Mouse (Mus musculus) stomach, postnatal 0 days (tissue): ENCODE data around the gene Pde6d. TPM values are rescaled to one million over a fixed set of nuclear protein-coding genes. Genes with fewer than 3 reads are reported as not detected.
"Not testable (repeated sequence)": the region's sequence is repeated elsewhere in the genome, so short reads cannot be mapped to it uniquely, and the experiment has no call there.

Experiments
- ATAC-seq: fragments of 200-750 bp; cut with Nextera tagmentation; 2 replicates; pipeline ENCODE4 v1.8.0; 2017; ENCODE audit not compliant: low FRiP score, low TSS enrichment
- DNase-seq: peaks from one replicate; pipeline ENCODE4 v3.0.0-alpha.2; 2016; ENCODE audit warnings: low spot score
- H3K27ac ChIP-seq: fragments of 300-500 bp; sonication (generic); replicated peaks from 2 replicates; pipeline ENCODE4 v1.5.1; 2014; ENCODE audit warnings: mild to moderate bottlenecking, control low read depth
- H3K27me3 ChIP-seq: fragments of 300-500 bp; sonication (generic); 2 replicates; pipeline ENCODE4 v1.6.1; 2014; ENCODE audit warnings: low read length; ENCODE audit not compliant: control insufficient read depth, insufficient read depth
- H3K36me3 ChIP-seq: fragments of 300-500 bp; sonication (generic); 2 replicates; pipeline ENCODE4 v1.6.1; 2014; ENCODE audit warnings: low read length, mixed read lengths; ENCODE audit not compliant: control insufficient read depth, insufficient read depth
- H3K4me1 ChIP-seq: fragments of 300-500 bp; sonication (generic); replicated peaks from 2 replicates; pipeline ENCODE4 v1.6.1; 2014; ENCODE audit warnings: antibody characterized with exemption; ENCODE audit not compliant: control insufficient read depth, insufficient read depth
- H3K4me2 ChIP-seq: fragments of 300-500 bp; sonication (generic); replicated peaks from 2 replicates; pipeline ENCODE4 v1.6.1; 2014; ENCODE audit warnings: low read depth, mild to moderate bottlenecking, control low read depth, moderate library complexity
- H3K4me3 ChIP-seq: fragments of 300-500 bp; sonication (generic); 2 replicates; pipeline ENCODE4 v1.5.1; 2014; ENCODE audit warnings: low read depth, low read length, control low read depth
- H3K9ac ChIP-seq: fragments of 300-500 bp; sonication (generic); 2 replicates; pipeline ENCODE4 v1.6.1; 2014; ENCODE audit warnings: mild to moderate bottlenecking, low read length, control low read depth, mixed read lengths
- H3K9me3 ChIP-seq: fragments of 300-500 bp; sonication (generic); 2 replicates; pipeline ENCODE4 v1.6.1; 2016; ENCODE audit warnings: low read length; ENCODE audit not compliant: control insufficient read depth
- CTCF ChIP-seq: IDR thresholded peaks from 2 replicates; pipeline ENCODE4 v1.5.1; 2016; ENCODE audit warnings: antibody characterized with exemption, low read depth, mild to moderate bottlenecking, moderate library complexity
- EP300 ChIP-seq: optimal IDR thresholded peaks from 2 replicates; pipeline ENCODE3; 2016; ENCODE audit warnings: antibody characterized with exemption
- WGBS: fragments of 180-500 bp; shearing (Covaris S2); extraction: QIAGEN DNeasy Blood & Tissue Kit; methylation state at CpG from one replicate; pipeline ENCODE4 v1.1.7; 2014; 5-methylcytosine and 5-hydroxymethylcytosine counted together
- polyA plus RNA-seq: library from polyadenylated mRNA; unstranded; fragments of >200 nt; fragmentation: Nextera tagmentation; extraction: Ambion mirVana; gene quantifications from 2 replicates; pipeline ENCODE4 v1.2.1, GENCODE M21; 2015

The Pde6d gene
- polyA plus RNA-seq, 1 experiment from 2014 or later = 33.6 TPM

- Histone ChIP-seq H3K4me1 (peaks cover 4% of the 10 kb centered on the region), H3K9me3 (no peaks in the 10 kb centered on the region), H3K27ac (peak overlapping the region; percentile 100), H3K9ac (peak overlapping the region; percentile 67; the same call in 1 of the 2 replicates), H3K4me2 (peak overlapping the region; percentile 88; the same call in 1 of the 2 replicates), H3K27me3 (no peaks in the 10 kb centered on the region), H3K4me3 (no peak overlapping the region), H3K36me3 (no peaks in the 10 kb centered on the region)
- TF ChIP-seq CTCF (no peak), EP300 (no peak)
- WGBS = 82% methylated on average over 8 of the region's 8 CpGs
- no peak for ATAC-seq
- DNase-seq = no peak
These were observed 58.4 kb downstream of the Pde6d start for GRCm38 (mm10) chr1:86523776-86524618.

DNA sequence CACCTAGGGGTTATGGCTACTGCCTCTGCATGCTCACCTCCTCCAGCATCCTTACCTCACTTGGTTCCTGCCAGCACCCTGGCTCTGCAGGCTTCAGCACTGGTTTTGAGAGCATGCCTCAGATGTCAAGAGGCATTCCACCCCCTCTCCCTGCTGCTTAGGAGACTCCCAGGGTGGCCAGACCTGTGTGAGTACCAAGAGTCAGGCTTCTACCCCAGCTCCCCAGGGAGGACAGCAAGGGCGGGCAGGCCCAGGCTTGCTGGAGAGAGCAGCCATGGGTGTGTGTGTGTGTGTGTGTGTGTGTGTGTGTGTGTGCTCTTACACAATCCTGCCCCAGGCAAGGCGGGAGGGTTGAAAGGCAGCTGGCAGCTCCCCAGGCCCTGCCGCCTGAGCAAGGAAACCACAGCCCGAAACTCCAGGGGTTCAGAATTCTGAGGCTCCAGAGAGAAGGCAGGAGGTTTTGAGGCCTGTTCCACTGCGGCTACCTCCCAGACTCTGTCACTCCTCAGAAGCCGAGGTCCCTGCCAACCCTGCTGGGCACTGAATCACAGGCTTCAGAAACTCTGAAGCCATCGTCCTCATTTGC is 60.0 kb downstream of the Pde6d start:
- DNase-seq = peak; percentile 65
- H3K9ac ChIP-seq = peak overlapping the region; percentile 51

DNA sequence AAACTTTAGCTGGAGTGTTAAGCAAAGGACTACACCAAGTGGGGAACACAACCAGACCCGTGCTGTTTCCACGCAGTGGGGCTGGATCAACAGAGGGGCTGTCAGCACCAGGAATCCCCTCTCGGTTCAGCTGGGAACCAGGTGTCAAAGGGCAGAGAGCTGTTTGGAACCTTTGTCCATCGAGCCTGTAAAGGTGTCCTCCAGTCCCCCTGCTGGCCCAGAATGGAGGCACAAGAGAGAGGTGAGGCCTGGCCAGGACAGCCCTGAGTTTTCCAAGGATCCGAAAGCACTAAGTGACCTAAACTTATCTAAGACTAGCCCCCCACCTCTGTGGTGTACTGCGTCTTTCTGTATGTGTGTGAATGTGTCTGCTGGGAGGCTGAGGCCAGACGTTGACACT is 62.1 kb downstream of the Pde6d start:
- no peaks in the 10 kb centered on the region for H3K36me3 ChIP-seq
- peaks cover 4% of the 10 kb centered on the region for H3K4me1 ChIP-seq
- H3K27ac ChIP-seq = no peak overlapping the region
- DNase-seq (peak; percentile 64), ATAC-seq (no peak)
- no peak overlapping the region for H3K4me2 ChIP-seq
- H3K9me3 ChIP-seq = no peaks in the 10 kb centered on the region
- TF ChIP-seq CTCF = peak; percentile 71
- no peak for TF ChIP-seq EP300
- H3K9ac ChIP-seq = no peak overlapping the region
- H3K27me3 ChIP-seq = no peaks in the 10 kb centered on the region
- 47% methylated on average over 7 of the region's 7 CpGs for WGBS
- no peak overlapping the region for H3K4me3 ChIP-seq

More for the DNA sequence above, 60.0 kb downstream of the Pde6d start:
- TF ChIP-seq EP300 (peak; percentile 33), CTCF (no peak; the same call in 1 of the 2 replicates)
- Histone ChIP-seq H3K27ac (peak overlapping the region; percentile 59), H3K27me3 (no peaks in the 10 kb centered on the region), H3K36me3 (no peaks in the 10 kb centered on the region), H3K4me1 (peaks cover 4% of the 10 kb centered on the region), H3K4me3 (no peak overlapping the region), H3K4me2 (no peak overlapping the region), H3K9me3 (no peaks in the 10 kb centered on the region)
- no peak for ATAC-seq
- 32% methylated on average over 7 of the region's 7 CpGs for WGBS

DNA sequence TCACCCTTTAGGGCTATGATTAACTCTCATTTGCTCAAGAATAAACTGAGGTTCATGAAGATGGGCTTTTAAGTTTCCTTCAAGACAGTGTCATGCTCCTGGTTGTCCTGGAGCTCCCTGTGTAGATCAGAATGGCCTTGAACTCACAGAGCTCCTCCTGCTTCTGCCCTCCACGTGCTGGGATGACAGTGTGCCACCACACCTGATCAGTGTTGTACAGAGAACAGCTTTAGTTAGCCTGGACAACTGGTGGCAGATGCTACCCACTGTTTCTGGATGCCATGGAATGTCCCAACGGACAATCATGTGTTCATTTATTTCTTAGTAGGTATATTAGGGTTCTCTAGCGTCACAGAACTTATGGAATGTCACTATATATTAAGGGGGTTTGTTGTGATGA is 65.4 kb downstream of the Pde6d start:
- Histone ChIP-seq H3K27ac (no peak overlapping the region), H3K9ac (no peak overlapping the region), H3K4me2 (no peak overlapping the region), H3K4me1 (no peaks in the 10 kb centered on the region; the same call in 1 of the 2 replicates), H3K9me3 (no peaks in the 10 kb centered on the region), H3K36me3 (no peaks in the 10 kb centered on the region), H3K4me3 (no peak overlapping the region), H3K27me3 (no peaks in the 10 kb centered on the region)
- TF ChIP-seq EP300 = no peak
- ATAC-seq (no peak), DNase-seq (no peak)
- WGBS = 66% methylated on average over 3 of the region's 3 CpGs

DNA sequence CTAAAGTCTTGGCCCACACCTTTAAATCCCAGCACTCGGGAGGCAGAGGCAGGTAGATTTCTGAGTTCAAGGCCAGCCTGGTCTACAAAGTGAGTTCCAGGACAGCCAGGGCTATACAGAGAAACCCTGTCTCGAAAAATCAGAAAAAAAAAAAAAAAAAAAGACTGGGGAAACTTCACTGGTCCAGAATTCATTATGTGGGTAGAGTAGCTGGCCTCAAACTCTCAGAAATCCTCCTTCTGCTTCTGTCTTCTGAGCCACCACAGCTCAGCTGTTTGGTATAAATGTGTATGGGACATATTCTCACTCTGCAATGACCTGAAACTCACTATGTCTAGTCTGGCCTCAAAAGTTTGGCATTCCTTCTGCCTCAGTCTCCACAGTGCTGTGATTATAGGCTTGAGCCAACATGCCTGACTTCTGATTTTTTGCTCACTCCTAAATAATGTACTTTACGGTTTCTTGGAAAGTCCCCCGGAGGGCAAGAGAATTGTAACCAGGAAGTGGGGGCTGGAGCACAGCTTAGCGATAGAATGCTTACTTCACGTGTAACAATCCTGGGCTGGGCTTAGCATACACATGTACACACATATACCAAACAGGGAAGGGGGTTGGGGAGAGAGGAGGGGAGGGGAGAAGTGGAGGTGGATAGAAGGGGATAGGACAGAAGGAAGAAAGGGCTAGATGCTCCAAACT is 66.6 kb downstream of the Pde6d start:
- TF ChIP-seq CTCF (no peak), EP300 (no peak)
- H3K27ac ChIP-seq = no peak overlapping the region
- no peak overlapping the region for H3K9ac ChIP-seq
- H3K4me2 ChIP-seq = no peak overlapping the region
- ATAC-seq (no peak), DNase-seq (no peak)
- H3K4me3 ChIP-seq = no peak overlapping the region
- H3K36me3 ChIP-seq = no peaks in the 10 kb centered on the region
- H3K9me3 ChIP-seq = no peaks in the 10 kb centered on the region
- no peaks in the 10 kb centered on the region for H3K27me3 ChIP-seq
- H3K4me1 ChIP-seq = no peaks in the 10 kb centered on the region
- 38% methylated on average over 6 of the region's 6 CpGs for WGBS

DNA sequence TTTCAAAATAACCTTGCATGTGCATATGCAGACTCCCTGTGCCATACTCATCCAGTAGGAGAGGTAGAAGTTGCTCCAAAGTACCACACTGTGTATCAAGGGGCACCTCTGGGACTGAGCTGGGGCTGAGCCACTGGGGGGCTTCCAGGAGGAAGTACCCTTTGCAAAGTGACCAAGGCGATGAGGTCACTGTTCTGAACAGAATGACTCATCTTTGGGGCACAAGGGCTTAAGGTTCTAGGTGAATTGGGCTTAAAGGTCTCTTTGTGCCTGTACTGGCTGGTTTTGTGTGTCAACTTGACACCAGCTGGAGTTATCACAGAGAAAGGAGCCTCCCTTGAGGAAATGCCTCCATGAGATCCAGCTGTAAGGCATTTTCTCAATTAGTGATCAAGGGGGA is 69.4 kb downstream of the Pde6d start:
- H3K4me2 ChIP-seq, H3K9me3 ChIP-seq, H3K36me3 ChIP-seq, ATAC-seq, H3K4me1 ChIP-seq, DNase-seq, H3K4me3 ChIP-seq, H3K27me3 ChIP-seq, H3K27ac ChIP-seq, H3K9ac ChIP-seq: not testable (repeated sequence)
- 76% methylated on average over 1 of the region's 1 CpGs for WGBS
